Mouse (Mus musculus): Measurements from ENCODE around the gene Pde2a. TPM values are rescaled to one million over a fixed set of nuclear protein-coding genes. Genes with fewer than 3 reads are reported as not detected.

Pde2a gene
- total RNA-seq (2022), result 10 to 100 TPM; 46.1 to 58.6 (median 52.8) TPM

GRCm38 (mm10) chr7:101421529-101421928 is at the start of gene Pde2a:
TSS of gene Pde2a (plus strand) at chr7:101421691.
- DNase-seq (ENCODE audit: low spot score), result no peak

- no peak for DNase-seq (ENCODE audit: low spot score)
Measured at GRCm38 (mm10) chr7:101373082-101373481, 48.4 kb upstream of the Pde2a start.

GRCm38 (mm10) chr7:101374155-101374554 is 47.3 kb upstream of the Pde2a start:
- DNase-seq (ENCODE audit: low spot score), result no peak

GRCm38 (mm10) chr7:101376701-101377340 is 44.7 kb upstream of the Pde2a start:
- no peak for DNase-seq (ENCODE audit: low spot score)

GRCm38 (mm10) chr7:101377741-101378262 is 43.7 kb upstream of the Pde2a start:
- DNase-seq (ENCODE audit: low spot score), result peak; percentile 82

- no peak for DNase-seq (ENCODE audit: low spot score)
Measured at GRCm38 (mm10) chr7:101378285-101378684, 43.2 kb upstream of the Pde2a start.

- DNase-seq (ENCODE audit: low spot score), result no peak
Measured at GRCm38 (mm10) chr7:101378796-101379465, 42.6 kb upstream of the Pde2a start.

GRCm38 (mm10) chr7:101379732-101380131 is 41.8 kb upstream of the Pde2a start:
- DNase-seq (ENCODE audit: low spot score), result no peak

GRCm38 (mm10) chr7:101381512-101381911 is 40.0 kb upstream of the Pde2a start:
- DNase-seq (ENCODE audit: low spot score), result no peak

- peak; percentile 62 for DNase-seq (ENCODE audit: low spot score)
Measured at GRCm38 (mm10) chr7:101382378-101382777, 39.1 kb upstream of the Pde2a start.

- DNase-seq (ENCODE audit: low spot score), result no peak
Measured at GRCm38 (mm10) chr7:101383756-101384155, 37.7 kb upstream of the Pde2a start.

GRCm38 (mm10) chr7:101384931-101385330 is 36.6 kb upstream of the Pde2a start:
- DNase-seq (ENCODE audit: low spot score), result no peak

- DNase-seq (ENCODE audit: low spot score), result no peak
Measured at GRCm38 (mm10) chr7:101385331-101385733, 36.2 kb upstream of the Pde2a start.

GRCm38 (mm10) chr7:101385866-101386452 is 35.5 kb upstream of the Pde2a start:
- no peak for DNase-seq (ENCODE audit: low spot score)

- no peak for DNase-seq (ENCODE audit: low spot score)
Measured at GRCm38 (mm10) chr7:101389256-101389655, 32.2 kb upstream of the Pde2a start.

- no peak for DNase-seq (ENCODE audit: low spot score)
Measured at GRCm38 (mm10) chr7:101391909-101392479, 29.5 kb upstream of the Pde2a start.

- DNase-seq (ENCODE audit: low spot score), result no peak
Measured at GRCm38 (mm10) chr7:101393015-101393414, 28.5 kb upstream of the Pde2a start.

- peak; percentile 82 for DNase-seq (ENCODE audit: low spot score)
Measured at GRCm38 (mm10) chr7:101393694-101394504, 27.6 kb upstream of the Pde2a start.

- DNase-seq (ENCODE audit: low spot score), result no peak
Measured at GRCm38 (mm10) chr7:101394569-101394968, 26.9 kb upstream of the Pde2a start.

- DNase-seq (ENCODE audit: low spot score), result no peak
Measured at GRCm38 (mm10) chr7:101395471-101395870, 26.0 kb upstream of the Pde2a start.

GRCm38 (mm10) chr7:101397175-101397574 is 24.3 kb upstream of the Pde2a start:
- DNase-seq (ENCODE audit: low spot score), result no peak
